Mouse (Mus musculus) liver, adult 2 months (tissue): Measurements from ENCODE around the gene Tmem106b.

Source experiments
- CTCF ChIP-seq: fragments of 200-500 bp; IDR thresholded peaks from 2 replicates; pipeline ENCODE4 v1.5.1; 2011; ENCODE audit warnings: low read depth, low read length, control low read depth
- POLR2A ChIP-seq: fragments of 200-500 bp; IDR thresholded peaks from 2 replicates; pipeline ENCODE4 v1.6.1; 2011; ENCODE audit warnings: low read length, control low read depth; ENCODE audit not compliant: insufficient read depth; ENCODE audit errors: extremely low read depth

DNA sequence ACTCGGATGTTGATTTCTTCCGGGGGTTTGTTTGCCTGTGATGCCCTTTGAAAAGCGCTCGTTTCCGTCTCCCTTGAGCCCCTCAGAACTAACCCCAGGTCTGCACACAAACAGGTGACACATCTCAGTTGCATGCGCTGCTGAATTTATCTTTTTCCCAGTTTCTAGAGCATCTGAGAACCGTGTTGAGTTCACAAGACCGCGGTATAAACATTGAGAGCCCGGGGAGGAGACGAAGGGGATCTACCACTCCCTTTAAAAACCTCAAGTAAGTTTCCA is 527 bp downstream of the Tmem106b start:
- TF ChIP-seq CTCF: no peak
- no peak for TF ChIP-seq POLR2A
